Mouse (Mus musculus) frontal cortex, postnatal 36 days (tissue): ENCODE measurements around the gene Zfp609.
A peak's percentile ranks its signal among the peaks of the same experiment; 100 is the strongest.
"Not testable (repeated sequence)": the region's sequence is repeated elsewhere in the genome, so short reads cannot be mapped to it uniquely, and the experiment has no call there.

Source experiments
- DNase-seq, 2 experiments: peaks; one replicate each; pipeline ENCODE4 v3.0.0; 2022; ENCODE audit warnings: low spot score in 2 of 2

Zfp609 gene

GRCm38 (mm10) chr9:65812841-65813240 lies 14.5 kb downstream of the Zfp609 start:
- DNase-seq, result no peak

- DNase-seq, result no peak
Measured at GRCm38 (mm10) chr9:65811784-65812183, 15.6 kb downstream of the Zfp609 start.

- no peak for DNase-seq
Measured at GRCm38 (mm10) chr9:65807818-65808217, 19.5 kb downstream of the Zfp609 start.

- DNase-seq, result no peak
Measured at GRCm38 (mm10) chr9:65807251-65807650, 20.1 kb downstream of the Zfp609 start.

- no peak for DNase-seq
Measured at GRCm38 (mm10) chr9:65799770-65800169, 27.6 kb downstream of the Zfp609 start.

GRCm38 (mm10) chr9:65795651-65796050 lies 31.7 kb downstream of the Zfp609 start:
- no peak for DNase-seq

- no peak for DNase-seq
Measured at GRCm38 (mm10) chr9:65794313-65794712, 33.1 kb downstream of the Zfp609 start.

- DNase-seq, result no peak
Measured at GRCm38 (mm10) chr9:65793506-65793905, 33.9 kb downstream of the Zfp609 start.

- no peak for DNase-seq
Measured at GRCm38 (mm10) chr9:65793086-65793485, 34.3 kb downstream of the Zfp609 start.

GRCm38 (mm10) chr9:65791846-65792245 lies 35.5 kb downstream of the Zfp609 start:
- no peak for DNase-seq

GRCm38 (mm10) chr9:65791106-65791505 lies 36.3 kb downstream of the Zfp609 start:
- no peak for DNase-seq

- no peak for DNase-seq
Measured at GRCm38 (mm10) chr9:65789788-65790187, 37.6 kb downstream of the Zfp609 start.

GRCm38 (mm10) chr9:65788556-65788955 lies 38.8 kb downstream of the Zfp609 start:
- DNase-seq, result no peak

GRCm38 (mm10) chr9:65787829-65788344 lies 39.5 kb downstream of the Zfp609 start:
- DNase-seq, result no peak

- peak in 1 of 2 experiments; percentile 14 for DNase-seq
Measured at GRCm38 (mm10) chr9:65786885-65787787, 40.2 kb downstream of the Zfp609 start.

- no peak for DNase-seq
Measured at GRCm38 (mm10) chr9:65785772-65786368, 41.5 kb downstream of the Zfp609 start.

GRCm38 (mm10) chr9:65779619-65780018 lies 47.7 kb downstream of the Zfp609 start:
- DNase-seq, result not testable (repeated sequence)

- DNase-seq, result no peak
Measured at GRCm38 (mm10) chr9:65776874-65777432, 50.4 kb downstream of the Zfp609 start.

GRCm38 (mm10) chr9:65776137-65776872 lies 51.1 kb downstream of the Zfp609 start:
- no peak for DNase-seq

- DNase-seq, result no peak
Measured at GRCm38 (mm10) chr9:65773783-65774182, 53.6 kb downstream of the Zfp609 start.

- no peak for DNase-seq
Measured at GRCm38 (mm10) chr9:65771011-65771664, 56.2 kb downstream of the Zfp609 start.
